Mouse (Mus musculus) cortical plate, adult 2 months (tissue): ENCODE data around the gene Olfr186.

Experiments used
- CTCF ChIP-seq: fragments of 200-500 bp; IDR thresholded peaks from 2 replicates; pipeline ENCODE4 v1.5.1; 2011; ENCODE audit warnings: mild to moderate bottlenecking, control low read depth, low read length; ENCODE audit not compliant: insufficient read depth; ENCODE audit errors: extremely low read depth
- POLR2A ChIP-seq: fragments of 200-500 bp; IDR thresholded peaks from 2 replicates; pipeline ENCODE4 v1.6.1; 2011; ENCODE audit warnings: mild to moderate bottlenecking, low read length, control low read depth; ENCODE audit not compliant: insufficient read depth; ENCODE audit errors: extremely low read depth

- TF ChIP-seq CTCF (no peak), POLR2A (no peak)
Observed at GRCm38 (mm10) chr16:59073520-59073919, 43.4 kb upstream of the Olfr186 start.
